Mouse (Mus musculus): ENCODE measurements at regions not wholly inside any gene's neighbourhood (a gene's known extent, or its start where the extent isn't known, plus 50 kb on each side); places are given as distances from the start of the nearest gene placed in this dataset.

- no peak for ATAC-seq
Measured at GRCm38 (mm10) chr2:128217784-128218467, 92.1 kb downstream of the Bcl2l11 start.

- ATAC-seq: no peak
Measured at GRCm38 (mm10) chr2:128218961-128219360, 93.1 kb downstream of the Bcl2l11 start.

GRCm38 (mm10) chr2:128221055-128221454 lies 95.2 kb downstream of the Bcl2l11 start:
- ATAC-seq: no peak

- ATAC-seq: no peak
Measured at GRCm38 (mm10) chr2:128221657-128222056, 95.8 kb downstream of the Bcl2l11 start.

GRCm38 (mm10) chr2:128226465-128227047 lies 100.7 kb downstream of the Bcl2l11 start:
- no peak for ATAC-seq

- peak; percentile 57 for ATAC-seq
Measured at GRCm38 (mm10) chr2:128229730-128230129, 103.9 kb downstream of the Bcl2l11 start.

GRCm38 (mm10) chr2:128230921-128231320 lies 105.1 kb downstream of the Bcl2l11 start:
- no peak for ATAC-seq

GRCm38 (mm10) chr2:128231338-128231737 lies 105.5 kb downstream of the Bcl2l11 start:
- no peak for ATAC-seq

GRCm38 (mm10) chr2:128232027-128232426 lies 106.2 kb downstream of the Bcl2l11 start:
- ATAC-seq: no peak

GRCm38 (mm10) chr2:128235127-128235526 lies 109.3 kb downstream of the Bcl2l11 start:
- no peak for ATAC-seq

- no peak for ATAC-seq
Measured at GRCm38 (mm10) chr2:128239451-128239850, 113.6 kb downstream of the Bcl2l11 start.

- no peak for ATAC-seq
Measured at GRCm38 (mm10) chr2:128240054-128240453, 114.2 kb downstream of the Bcl2l11 start.

GRCm38 (mm10) chr2:128240536-128241279 lies 114.9 kb downstream of the Bcl2l11 start:
- ATAC-seq: no peak

- no peak for ATAC-seq
Measured at GRCm38 (mm10) chr2:128241280-128241665, 115.4 kb downstream of the Bcl2l11 start.

- ATAC-seq: no peak
Measured at GRCm38 (mm10) chr2:128245544-128245943, 119.7 kb downstream of the Bcl2l11 start.

- ATAC-seq: no peak
Measured at GRCm38 (mm10) chr2:128247967-128248366, 122.1 kb downstream of the Bcl2l11 start.

- ATAC-seq: no peak
Measured at GRCm38 (mm10) chr2:128249188-128249587, 123.3 kb downstream of the Bcl2l11 start.

- no peak for ATAC-seq
Measured at GRCm38 (mm10) chr2:128249607-128250006, 123.8 kb downstream of the Bcl2l11 start.

- ATAC-seq: peak; percentile 86
Measured at GRCm38 (mm10) chr2:128250841-128251240, 125.0 kb downstream of the Bcl2l11 start.

GRCm38 (mm10) chr2:128256651-128257050 lies 130.8 kb downstream of the Bcl2l11 start:
- no peak for ATAC-seq

- ATAC-seq: no peak
Measured at GRCm38 (mm10) chr2:128257262-128257661, 131.4 kb downstream of the Bcl2l11 start.

- no peak for ATAC-seq
Measured at GRCm38 (mm10) chr2:128263880-128264279, 138.0 kb downstream of the Bcl2l11 start.
